Mouse (Mus musculus): ENCODE results near the gene Tdg. TPM values are rescaled to one million over a fixed set of nuclear protein-coding genes. Genes with fewer than 3 reads are reported as not detected.
A peak's percentile ranks its signal among the peaks of the same experiment; 100 is the strongest.

Gene Tdg
- total and polyA plus RNA-seq, 2 experiments from 2014 or later: 58.9 to 120 TPM

GRCm38 (mm10) chr10:82639032-82639698, 9.5 kb downstream of the Tdg start:
- 90% methylated on average over 8 of the region's 8 CpGs for WGBS
- H3K9me3 ChIP-seq (ENCODE audit: low read length): no peaks in the 10 kb centered on the region
- TF ChIP-seq CTCF (IDR thresholded peaks at IDR 0.05; ENCODE audit: low read depth): peak; percentile 9; the same call in 1 of the 2 replicates
- no peaks in the 10 kb centered on the region for H3K4me1 ChIP-seq (ENCODE audit: insufficient read depth, low read length)
- H3K9ac ChIP-seq (replicated peaks; ENCODE audit: low read length): no peak overlapping the region
- peaks cover 43% of the 10 kb centered on the region for H3K36me3 ChIP-seq (ENCODE audit: insufficient read depth, low read length)
- H3K4me3 ChIP-seq (ENCODE audit: low read length): no peak overlapping the region
- DNase-seq (ENCODE audit: low spot score) (no peak), ATAC-seq (no peak)
- no peaks in the 10 kb centered on the region for H3K27me3 ChIP-seq (ENCODE audit: insufficient read depth, low read length)
- H3K27ac ChIP-seq: no peak overlapping the region
- no peak overlapping the region for H3K4me2 ChIP-seq (ENCODE audit: low read depth, low read length)

GRCm38 (mm10) chr10:82641481-82641880, 11.9 kb downstream of the Tdg start:
- no peak overlapping the region for H3K27ac ChIP-seq
- DNase-seq (ENCODE audit: low spot score): no peak
- no peak overlapping the region for H3K9ac ChIP-seq (replicated peaks; ENCODE audit: low read length)
- 93% methylated on average over 9 of the region's 9 CpGs for WGBS
- H3K36me3 ChIP-seq (ENCODE audit: insufficient read depth, low read length): peaks cover 56% of the 10 kb centered on the region
- H3K9me3 ChIP-seq (ENCODE audit: low read length): no peaks in the 10 kb centered on the region
- TF ChIP-seq CTCF (IDR thresholded peaks at IDR 0.05; ENCODE audit: low read depth): no peak
- no peaks in the 10 kb centered on the region for H3K4me1 ChIP-seq (ENCODE audit: insufficient read depth, low read length)
- H3K4me3 ChIP-seq (ENCODE audit: low read length): no peak overlapping the region
- no peak overlapping the region for H3K4me2 ChIP-seq (ENCODE audit: low read depth, low read length)
- no peaks in the 10 kb centered on the region for H3K27me3 ChIP-seq (ENCODE audit: insufficient read depth, low read length)
- ATAC-seq: no peak

- Histone ChIP-seq H3K4me3 (ENCODE audit: low read length) (no peak overlapping the region), H3K4me2 (ENCODE audit: low read depth, low read length) (no peak overlapping the region), H3K36me3 (ENCODE audit: insufficient read depth, low read length) (peaks cover 45% of the 10 kb centered on the region), H3K27me3 (ENCODE audit: insufficient read depth, low read length) (no peaks in the 10 kb centered on the region), H3K9ac (replicated peaks; ENCODE audit: low read length) (no peak overlapping the region), H3K9me3 (ENCODE audit: low read length) (no peaks in the 10 kb centered on the region), H3K4me1 (ENCODE audit: insufficient read depth, low read length) (no peaks in the 10 kb centered on the region), H3K27ac (no peak overlapping the region)
- ATAC-seq (no peak), DNase-seq (ENCODE audit: low spot score) (no peak)
- WGBS: 88% methylated on average over 8 of the region's 8 CpGs
- TF ChIP-seq CTCF (IDR thresholded peaks at IDR 0.05; ENCODE audit: low read depth): no peak
These were observed 16.5 kb downstream of the Tdg start for GRCm38 (mm10) chr10:82646083-82646482.

GRCm38 (mm10) chr10:82647205-82647811, 17.7 kb downstream of the Tdg start:
- no peaks in the 10 kb centered on the region for H3K9me3 ChIP-seq (ENCODE audit: low read length)
- no peak for DNase-seq (ENCODE audit: low spot score)
- no peaks in the 10 kb centered on the region for H3K4me1 ChIP-seq (ENCODE audit: insufficient read depth, low read length)
- H3K4me3 ChIP-seq (ENCODE audit: low read length): no peak overlapping the region
- no peak for TF ChIP-seq CTCF (IDR thresholded peaks at IDR 0.05; ENCODE audit: low read depth)
- 94% methylated on average over 17 of the region's 17 CpGs for WGBS
- H3K4me2 ChIP-seq (ENCODE audit: low read depth, low read length): no peak overlapping the region
- no peak overlapping the region for H3K27ac ChIP-seq
- H3K36me3 ChIP-seq (ENCODE audit: insufficient read depth, low read length): peaks cover 41% of the 10 kb centered on the region
- H3K27me3 ChIP-seq (ENCODE audit: insufficient read depth, low read length): no peaks in the 10 kb centered on the region
- ATAC-seq: no peak
- H3K9ac ChIP-seq (replicated peaks; ENCODE audit: low read length): no peak overlapping the region

GRCm38 (mm10) chr10:82651221-82651620, 21.6 kb downstream of the Tdg start:
- H3K36me3 ChIP-seq (ENCODE audit: insufficient read depth, low read length): peaks cover 19% of the 10 kb centered on the region; the same call in 1 of the 2 replicates
- H3K27ac ChIP-seq: no peak overlapping the region
- ATAC-seq (no peak), DNase-seq (ENCODE audit: low spot score) (no peak)
- H3K4me2 ChIP-seq (ENCODE audit: low read depth, low read length): no peak overlapping the region
- TF ChIP-seq CTCF (IDR thresholded peaks at IDR 0.05; ENCODE audit: low read depth): no peak
- WGBS: 89% methylated on average over 5 of the region's 5 CpGs
- H3K9me3 ChIP-seq (ENCODE audit: low read length): no peaks in the 10 kb centered on the region
- no peak overlapping the region for H3K9ac ChIP-seq (replicated peaks; ENCODE audit: low read length)
- no peaks in the 10 kb centered on the region for H3K4me1 ChIP-seq (ENCODE audit: insufficient read depth, low read length)
- no peak overlapping the region for H3K4me3 ChIP-seq (ENCODE audit: low read length)
- no peaks in the 10 kb centered on the region for H3K27me3 ChIP-seq (ENCODE audit: insufficient read depth, low read length)

- TF ChIP-seq CTCF (IDR thresholded peaks at IDR 0.05; ENCODE audit: low read depth): no peak
- H3K4me3 ChIP-seq (ENCODE audit: low read length): no peak overlapping the region
- H3K4me2 ChIP-seq (ENCODE audit: low read depth, low read length): no peak overlapping the region
- DNase-seq (ENCODE audit: low spot score): no peak
- no peak overlapping the region for H3K27ac ChIP-seq
- H3K27me3 ChIP-seq (ENCODE audit: insufficient read depth, low read length): no peaks in the 10 kb centered on the region
- no peaks in the 10 kb centered on the region for H3K9me3 ChIP-seq (ENCODE audit: low read length)
- 68% methylated on average over 5 of the region's 5 CpGs for WGBS
- ATAC-seq: no peak
- H3K9ac ChIP-seq (replicated peaks; ENCODE audit: low read length): no peak overlapping the region
- H3K4me1 ChIP-seq (ENCODE audit: insufficient read depth, low read length): no peaks in the 10 kb centered on the region
- peaks cover 7% of the 10 kb centered on the region; the same call in 1 of the 2 replicates for H3K36me3 ChIP-seq (ENCODE audit: insufficient read depth, low read length)
These were observed 23.0 kb downstream of the Tdg start for GRCm38 (mm10) chr10:82652625-82653024.

- TF ChIP-seq CTCF (IDR thresholded peaks at IDR 0.05; ENCODE audit: low read depth): no peak
- Histone ChIP-seq H3K9ac (replicated peaks; ENCODE audit: low read length) (no peak overlapping the region), H3K9me3 (ENCODE audit: low read length) (no peaks in the 10 kb centered on the region), H3K36me3 (ENCODE audit: insufficient read depth, low read length) (peaks cover 4% of the 10 kb centered on the region; the same call in 1 of the 2 replicates), H3K27me3 (ENCODE audit: insufficient read depth, low read length) (no peaks in the 10 kb centered on the region), H3K27ac (no peak overlapping the region), H3K4me3 (ENCODE audit: low read length) (no peak overlapping the region), H3K4me1 (ENCODE audit: insufficient read depth, low read length) (no peaks in the 10 kb centered on the region), H3K4me2 (ENCODE audit: low read depth, low read length) (no peak overlapping the region)
- 90% methylated on average over 3 of the region's 3 CpGs for WGBS
- no peak for ATAC-seq
- DNase-seq (ENCODE audit: low spot score): no peak
These were observed 25.0 kb downstream of the Tdg start for GRCm38 (mm10) chr10:82654581-82654980.
